Mouse (Mus musculus) limb, embryonic 14.5 days (tissue): Measurements from ENCODE around the gene Slc16a6. TPM values are rescaled to one million over a fixed set of nuclear protein-coding genes. Genes with fewer than 3 reads are reported as not detected.

Experiments used
- ATAC-seq: fragments of 200-750 bp; cut with Nextera tagmentation; 2 replicates; pipeline ENCODE4 v1.8.0; 2017; ENCODE audit warnings: low read depth, moderate number of reproducible peaks, moderate TSS enrichment; ENCODE audit not compliant: low FRiP score
- DNase-seq: peaks from one replicate; pipeline ENCODE4 v3.0.0-alpha.2; 2015; ENCODE audit warnings: low spot score
- H3K27ac ChIP-seq: fragments of 300-500 bp; sonication (generic); replicated peaks from 2 replicates; pipeline ENCODE4 v1.5.1; 2014; ENCODE audit warnings: low read depth, mild to moderate bottlenecking, low read length, moderate library complexity, mixed read lengths
- H3K27me3 ChIP-seq: fragments of 300-500 bp; sonication (generic); 2 replicates; pipeline ENCODE4 v1.6.1; 2014; ENCODE audit warnings: low read length, mixed read lengths; ENCODE audit not compliant: control insufficient read depth, insufficient read depth
- H3K36me3 ChIP-seq: fragments of 300-500 bp; sonication (generic); 2 replicates; pipeline ENCODE4 v1.6.1; 2014; ENCODE audit warnings: mild to moderate bottlenecking, low read length, moderate library complexity, mixed read lengths; ENCODE audit not compliant: control insufficient read depth, insufficient read depth
- H3K4me1 ChIP-seq: fragments of 300-500 bp; sonication (generic); 2 replicates; pipeline ENCODE4 v1.6.1; 2014; ENCODE audit warnings: antibody characterized with exemption, low read length, mixed read lengths; ENCODE audit not compliant: control insufficient read depth, insufficient read depth
- H3K4me2 ChIP-seq: fragments of 300-500 bp; sonication (generic); replicated peaks from 2 replicates; pipeline ENCODE4 v1.6.1; 2014; ENCODE audit warnings: low read depth, mild to moderate bottlenecking, low read length, moderate library complexity; ENCODE audit not compliant: severe bottlenecking
- H3K4me3 ChIP-seq: fragments of 300-500 bp; sonication (generic); replicated peaks from 2 replicates; pipeline ENCODE4 v1.5.1; 2014; ENCODE audit warnings: low read length
- H3K9ac ChIP-seq: fragments of 300-500 bp; sonication (generic); 2 replicates; pipeline ENCODE4 v1.6.1; 2014; ENCODE audit warnings: mild to moderate bottlenecking, low read depth, low read length, moderate library complexity; ENCODE audit not compliant: severe bottlenecking
- H3K9me3 ChIP-seq: fragments of 300-500 bp; sonication (generic); 2 replicates; pipeline ENCODE4 v1.6.1; 2016; ENCODE audit warnings: low read length; ENCODE audit not compliant: control insufficient read depth
- POLR2A ChIP-seq: fragments of 200-500 bp; IDR thresholded peaks from 2 replicates; pipeline ENCODE4 v1.8.0; 2012; ENCODE audit warnings: inconsistent platforms, mild to moderate bottlenecking, moderate library complexity, borderline replicate concordance; ENCODE audit not compliant: insufficient read depth, insufficient read length; ENCODE audit errors: extremely low read depth
- WGBS: fragments of 180-500 bp; shearing (Covaris S2); extraction: QIAGEN DNeasy Blood & Tissue Kit; methylation state at CpG from one replicate; pipeline ENCODE4 v1.1.7; 2014; 5-methylcytosine and 5-hydroxymethylcytosine counted together
- polyA plus RNA-seq, 2 experiments: library from polyadenylated mRNA; depleted of rRNA in 1 of 2; stranded (reverse) in 1 of 2; unstranded in 1 of 2; fragments of >200 nt; fragmentation: Nextera tagmentation in 1 of 2; extraction: Ambion mirVana in 1 of 2; gene quantifications; 2 replicates each; pipeline versions ENCODE4 v1.2.1 to v1.2.3; 2012 to 2014

Slc16a6 gene
- polyA plus RNA-seq, 2 experiments, result 2.9 to 5.9 TPM

DNA sequence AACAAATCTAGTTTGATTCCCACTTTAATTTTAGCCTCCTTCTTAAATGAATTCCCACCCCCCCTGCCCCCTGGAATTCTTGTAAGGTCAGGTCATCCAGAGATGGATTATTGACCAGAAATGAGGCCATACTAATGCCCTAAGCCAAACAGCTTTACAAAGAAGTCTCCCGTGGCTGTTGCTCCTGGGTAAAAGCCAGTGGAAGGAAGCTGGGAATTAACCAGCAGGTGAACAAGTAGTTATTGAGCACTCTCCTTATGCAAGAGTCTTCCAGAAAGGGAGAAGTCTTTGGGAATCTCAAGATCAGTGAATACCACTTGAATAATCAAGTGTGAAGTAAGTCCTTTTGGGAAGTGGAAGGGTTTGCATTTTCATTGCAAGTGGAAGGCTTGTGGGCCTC lies 13.7 kb upstream of the Slc16a6 start:
- Histone ChIP-seq H3K36me3 (no peaks in the 10 kb centered on the region), H3K4me2 (no peak overlapping the region), H3K27ac (no peak overlapping the region), H3K27me3 (no peaks in the 10 kb centered on the region), H3K9me3 (no peaks in the 10 kb centered on the region), H3K9ac (no peak overlapping the region), H3K4me1 (no peaks in the 10 kb centered on the region), H3K4me3 (no peak overlapping the region)
- ATAC-seq, result no peak
- DNase-seq, result no peak
- TF ChIP-seq POLR2A, result no peak
- WGBS, result 49% methylated on average over 1 of the region's 1 CpGs

DNA sequence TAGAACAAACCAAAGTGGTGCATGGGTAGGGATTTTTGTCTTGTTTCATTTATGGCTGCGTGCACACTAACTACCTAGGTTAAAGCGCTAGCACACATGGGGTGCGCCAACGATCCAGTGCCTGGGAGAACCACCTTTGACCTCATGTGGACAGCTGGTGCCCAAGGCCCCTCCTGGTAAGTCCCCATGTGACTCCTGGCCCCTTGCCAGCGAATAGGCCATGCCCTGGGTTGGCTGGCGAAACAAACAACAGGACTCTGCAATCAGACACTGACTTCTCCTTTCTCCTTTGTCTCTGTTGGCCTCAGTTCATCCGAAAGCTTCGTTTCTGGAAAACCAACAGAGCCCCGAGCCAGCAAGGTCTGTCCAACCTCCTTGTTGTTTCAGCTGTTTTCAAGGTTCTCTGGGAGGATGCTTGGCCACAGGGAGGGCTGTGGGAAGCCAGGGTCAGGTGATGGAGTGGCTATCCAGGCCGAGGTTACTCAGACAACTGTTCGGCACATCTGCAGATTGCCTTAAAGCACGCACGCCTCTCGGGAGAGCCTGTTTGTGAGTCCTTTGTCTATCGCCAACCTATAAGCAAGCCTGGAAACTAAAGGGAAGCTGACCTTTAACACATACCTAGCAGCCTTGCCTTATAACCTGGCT lies 12.1 kb upstream of the Slc16a6 start:
- no peak overlapping the region for H3K27ac ChIP-seq
- 81% methylated on average over 15 of the region's 15 CpGs for WGBS
- DNase-seq (no peak), ATAC-seq (no peak)
- no peaks in the 10 kb centered on the region for H3K36me3 ChIP-seq
- no peak overlapping the region for H3K4me3 ChIP-seq
- H3K4me1 ChIP-seq, result no peaks in the 10 kb centered on the region
- H3K9ac ChIP-seq, result no peak overlapping the region
- no peaks in the 10 kb centered on the region for H3K9me3 ChIP-seq
- no peak for TF ChIP-seq POLR2A
- H3K4me2 ChIP-seq, result no peak overlapping the region
- H3K27me3 ChIP-seq, result no peaks in the 10 kb centered on the region

DNA sequence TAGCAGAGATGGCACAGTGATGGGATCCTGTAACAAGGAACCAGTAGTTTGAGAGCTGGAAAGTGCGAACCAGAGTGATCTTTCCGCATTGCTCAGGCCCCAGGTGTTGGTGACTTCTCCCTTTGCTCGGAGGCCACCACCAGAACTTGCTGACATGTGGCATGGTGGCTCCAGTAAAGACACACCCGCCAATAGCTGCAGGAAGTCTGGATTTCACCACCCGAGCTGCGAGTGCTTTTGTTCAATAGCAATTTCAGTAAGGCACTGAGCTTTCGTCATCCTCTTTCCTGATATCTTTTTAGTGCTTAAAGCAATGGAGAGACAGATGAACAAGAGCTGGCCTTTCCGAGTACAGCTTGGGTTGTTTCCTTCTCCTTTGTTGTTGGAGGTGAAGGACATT lies 7.0 kb upstream of the Slc16a6 start:
- H3K9me3 ChIP-seq, result no peaks in the 10 kb centered on the region
- H3K36me3 ChIP-seq, result no peaks in the 10 kb centered on the region
- no peak overlapping the region for H3K27ac ChIP-seq
- ATAC-seq (no peak), DNase-seq (no peak)
- no peak overlapping the region for H3K4me3 ChIP-seq
- H3K27me3 ChIP-seq, result no peaks in the 10 kb centered on the region; the same call in 1 of the 2 replicates
- TF ChIP-seq POLR2A, result no peak
- H3K4me1 ChIP-seq, result no peaks in the 10 kb centered on the region
- H3K4me2 ChIP-seq, result no peak overlapping the region
- H3K9ac ChIP-seq, result no peak overlapping the region
- WGBS, result 83% methylated on average over 8 of the region's 8 CpGs

DNA sequence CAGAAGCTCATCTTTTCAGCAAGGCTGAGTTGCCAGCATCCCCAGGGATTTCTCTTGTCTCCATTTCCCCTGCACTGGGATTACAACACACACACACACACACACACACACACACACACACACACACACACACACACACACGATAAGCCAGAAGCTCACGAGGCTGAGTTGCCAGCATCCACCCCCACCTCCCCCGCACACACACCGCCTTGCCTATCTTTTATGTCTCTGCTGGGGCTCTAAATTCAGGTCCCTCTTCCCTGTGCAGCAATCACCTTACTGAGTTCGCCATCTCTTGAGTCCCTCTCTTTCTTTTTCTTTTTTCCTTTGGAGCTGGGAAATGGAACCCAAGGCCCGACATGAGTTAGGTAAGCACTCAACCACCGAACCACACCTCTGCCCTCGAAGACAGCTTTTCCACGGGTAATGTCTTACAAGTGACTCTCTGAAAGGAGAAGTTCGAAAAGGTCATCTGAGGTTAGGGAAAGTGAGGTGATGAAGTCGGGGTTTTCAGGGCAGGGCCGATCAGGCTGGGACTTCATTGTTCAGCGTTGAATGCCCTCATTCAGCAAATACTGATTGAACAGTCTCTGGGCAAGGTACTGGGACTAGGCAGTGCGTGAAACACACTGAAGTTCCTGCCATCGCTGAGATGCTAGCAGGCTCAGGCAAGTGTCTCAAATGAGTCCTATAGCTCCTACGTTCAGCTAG lies 6.3 kb upstream of the Slc16a6 start:
- Histone ChIP-seq H3K4me3 (no peak overlapping the region), H3K9ac (no peak overlapping the region), H3K4me1 (no peaks in the 10 kb centered on the region), H3K36me3 (no peaks in the 10 kb centered on the region), H3K4me2 (no peak overlapping the region), H3K27ac (no peak overlapping the region), H3K9me3 (no peaks in the 10 kb centered on the region), H3K27me3 (peaks cover 3% of the 10 kb centered on the region; the same call in 1 of the 2 replicates)
- 77% methylated on average over 16 of the region's 16 CpGs for WGBS
- ATAC-seq (no peak), DNase-seq (no peak)
- TF ChIP-seq POLR2A, result no peak

DNA sequence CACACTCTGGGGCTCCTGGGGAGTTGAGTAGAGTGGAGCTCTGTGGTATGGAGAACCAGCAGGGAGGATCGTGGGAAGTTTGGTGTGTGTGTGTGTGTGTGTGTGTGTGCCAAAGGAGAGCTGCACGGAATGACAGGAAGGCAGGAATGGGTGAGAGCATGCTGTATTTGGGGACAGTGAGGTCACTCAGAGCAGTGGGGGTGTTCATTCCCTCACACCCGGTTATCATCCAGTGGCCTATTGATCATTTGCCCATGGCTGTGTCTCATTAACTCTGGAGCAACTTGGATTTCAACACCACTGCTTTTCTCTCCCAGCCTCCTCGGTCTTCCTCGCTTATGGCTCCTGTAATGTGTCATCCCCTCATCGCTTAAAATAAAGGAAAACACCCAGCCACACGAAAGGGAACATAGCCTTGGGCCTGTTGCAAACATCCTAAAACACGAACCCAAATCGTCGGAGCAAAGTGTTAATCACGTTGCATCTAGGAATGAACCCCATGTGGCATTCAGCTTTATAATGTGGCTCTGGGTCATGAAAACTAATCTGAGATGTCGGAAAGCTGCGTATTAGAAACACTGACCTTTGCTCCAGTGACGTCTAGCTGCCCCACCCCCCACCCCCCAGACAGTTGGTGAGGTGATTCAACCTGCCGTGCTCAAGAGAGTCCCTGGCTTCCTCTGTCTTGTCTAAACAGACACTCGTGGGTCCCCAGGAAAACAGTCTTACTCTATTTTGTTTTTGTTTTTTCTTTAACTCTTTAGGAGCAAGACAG lies 4.4 kb upstream of the Slc16a6 start:
- ATAC-seq, result no peak
- 33% methylated on average over 16 of the region's 16 CpGs for WGBS
- H3K27me3 ChIP-seq, result peaks cover 3% of the 10 kb centered on the region; the same call in 1 of the 2 replicates
- no peaks in the 10 kb centered on the region for H3K9me3 ChIP-seq
- DNase-seq, result no peak
- no peak for TF ChIP-seq POLR2A
- H3K9ac ChIP-seq, result no peak overlapping the region
- no peak overlapping the region for H3K27ac ChIP-seq
- H3K4me3 ChIP-seq, result no peak overlapping the region
- H3K4me2 ChIP-seq, result no peak overlapping the region
- no peaks in the 10 kb centered on the region for H3K4me1 ChIP-seq
- H3K36me3 ChIP-seq, result no peaks in the 10 kb centered on the region
